Mouse (Mus musculus): ENCODE data around the gene Fam43a. TPM values are rescaled to one million over a fixed set of nuclear protein-coding genes. Genes with fewer than 3 reads are reported as not detected.

The Fam43a gene
- polyA plus RNA-seq (2011; ENCODE audit: insufficient read length, low read depth, missing spikeins) = 19.4 and 19.5 TPM in 2 replicates

DNA sequence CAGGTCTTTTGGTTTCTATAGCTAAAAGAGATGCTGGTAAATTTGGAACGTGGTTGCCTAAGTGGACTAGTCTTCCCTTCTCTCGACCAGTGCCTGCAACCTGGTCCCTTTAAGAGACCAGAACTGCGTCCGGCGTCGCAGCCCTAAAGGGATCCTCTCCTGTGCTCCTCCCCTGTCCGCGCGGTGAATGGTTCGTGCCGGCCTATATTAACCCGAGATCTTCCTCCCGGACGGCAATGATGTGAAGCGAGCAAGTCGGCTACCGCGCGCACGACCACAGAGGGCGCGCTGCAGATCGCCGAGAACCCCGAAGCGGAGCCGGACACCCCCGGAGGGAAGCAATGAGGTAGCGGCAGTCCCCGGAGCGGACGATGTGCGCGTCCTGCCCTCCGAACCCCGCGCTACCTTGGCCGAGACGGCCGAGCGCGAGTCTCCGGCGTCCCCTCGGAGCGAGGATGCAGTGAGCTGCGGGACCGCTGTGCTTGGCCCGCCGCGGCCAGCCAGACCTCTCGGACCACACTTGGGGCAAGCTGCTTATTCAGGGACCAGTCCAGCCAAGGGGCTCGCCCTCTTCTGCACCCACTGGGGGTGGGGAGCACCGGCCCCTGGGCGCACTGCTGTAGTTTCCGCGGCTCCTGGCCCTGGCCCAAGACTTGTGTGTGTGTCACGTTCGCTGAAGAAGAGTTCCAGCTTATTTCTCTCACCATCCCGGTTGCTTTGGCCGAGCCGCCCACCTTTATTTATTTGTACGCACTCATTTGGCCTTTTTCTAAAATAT, at the start of gene Fam43a:
Gene Fam43a, plus strand, starts transcription at position 233 of the 778 bp plus-strand sequence.
- Histone ChIP-seq H3K4me3 (ENCODE audit: insufficient read depth, low read length) (peak within 1 kb of the TSS; percentile 61), H3K4me1 (ENCODE audit: control insufficient read depth, insufficient read depth, low read length) (peaks cover 15% of the 10 kb centered on the region), H3K27ac (ENCODE audit: insufficient read depth, low read length) (peak within 1 kb of the TSS; percentile 65)
- TF ChIP-seq CTCF (IDR thresholded peaks at IDR 0.05; ENCODE audit: borderline replicate concordance, insufficient read depth, low read length) = 0 out of 2 replicates have a peak, but pooled peaks have one; percentile 49
- TF ChIP-seq POLR2A (IDR thresholded peaks at IDR 0.05; ENCODE audit: low read depth, low read length) = peak; percentile 100

DNA sequence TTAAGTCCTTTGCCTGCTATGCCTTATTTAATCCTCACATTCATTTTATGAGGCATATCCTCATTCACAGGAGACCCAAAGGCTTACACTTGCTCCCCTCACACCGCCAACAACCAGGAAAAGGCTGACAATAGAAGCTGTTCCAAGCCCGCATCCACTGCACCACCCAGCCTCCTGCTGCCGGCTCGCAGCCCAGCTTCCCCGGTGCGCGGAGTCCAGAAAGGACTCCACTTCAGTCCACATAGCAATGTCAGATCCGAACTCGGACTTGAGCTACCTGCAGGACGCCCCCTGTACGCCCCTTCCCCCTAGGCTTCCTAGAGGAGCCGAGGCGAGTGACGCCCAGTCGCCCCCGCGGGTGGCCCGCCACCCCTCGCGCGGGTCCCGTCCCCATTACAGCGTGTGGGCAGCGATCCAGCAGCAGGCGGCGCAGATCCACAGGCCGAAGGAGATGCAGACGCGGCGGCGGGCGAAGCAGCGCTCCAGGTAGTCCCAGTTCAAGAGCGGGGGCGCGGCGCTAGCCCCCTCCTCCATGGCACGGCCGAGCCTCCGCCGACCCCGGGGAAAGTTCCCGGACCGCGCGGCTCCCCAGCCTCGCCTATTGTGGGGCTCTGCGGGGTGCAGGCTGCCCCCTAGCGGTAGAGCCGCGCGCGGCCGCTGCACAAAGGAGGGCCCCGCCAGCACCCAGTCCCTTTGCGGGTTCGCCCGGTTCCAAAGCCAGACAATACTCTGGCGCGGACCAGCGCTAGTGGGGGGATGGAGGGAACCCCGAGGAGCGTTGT, 49.4 kb upstream of the Fam43a start:
- H3K4me3 ChIP-seq (ENCODE audit: insufficient read depth, low read length) = peak overlapping the region; percentile 48
- no peak overlapping the region for H3K27ac ChIP-seq (ENCODE audit: insufficient read depth, low read length)
- H3K4me1 ChIP-seq (ENCODE audit: control insufficient read depth, insufficient read depth, low read length) = peaks cover 7% of the 10 kb centered on the region; the same call in 1 of the 2 replicates
- TF ChIP-seq CTCF (IDR thresholded peaks at IDR 0.05; ENCODE audit: borderline replicate concordance, insufficient read depth, low read length) (peak; percentile 31; the same call in 1 of the 2 replicates), POLR2A (IDR thresholded peaks at IDR 0.05; ENCODE audit: low read depth, low read length) (no peak)

DNA sequence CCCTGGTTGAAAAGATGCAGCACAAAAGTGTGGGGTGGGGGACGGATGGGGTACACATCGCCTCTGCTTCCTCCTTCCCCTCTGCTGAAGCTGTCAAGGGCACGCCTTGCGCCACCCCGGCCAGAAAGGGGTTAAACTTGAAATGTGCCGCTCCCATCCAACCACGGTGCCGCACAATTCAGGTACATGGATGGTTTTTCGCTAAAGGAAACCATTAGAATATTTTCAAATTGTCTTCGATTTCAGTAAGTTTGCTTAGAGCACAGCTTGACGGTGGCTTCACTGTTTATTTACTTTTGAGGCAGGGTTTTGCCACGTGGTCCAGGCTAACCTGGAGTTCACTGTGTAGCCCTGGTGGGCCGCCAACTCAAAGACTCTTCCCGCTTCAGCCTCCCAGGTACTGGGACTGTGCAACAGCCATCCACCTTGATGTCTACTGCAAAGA, 48.8 kb upstream of the Fam43a start, which contains the start of gene Tmem44:
Gene Tmem44, minus strand, starts transcription at position 95 of the 445 bp plus-strand sequence.
- Histone ChIP-seq H3K27ac (ENCODE audit: insufficient read depth, low read length) (no peak within 1 kb of the TSS), H3K4me1 (ENCODE audit: control insufficient read depth, insufficient read depth, low read length) (peaks cover 7% of the 10 kb centered on the region; the same call in 1 of the 2 replicates), H3K4me3 (ENCODE audit: insufficient read depth, low read length) (peak within 1 kb of the TSS; percentile 48)
- TF ChIP-seq CTCF (IDR thresholded peaks at IDR 0.05; ENCODE audit: borderline replicate concordance, insufficient read depth, low read length) = no peak
- TF ChIP-seq POLR2A (IDR thresholded peaks at IDR 0.05; ENCODE audit: low read depth, low read length) = no peak

- H3K27ac ChIP-seq (ENCODE audit: insufficient read depth, low read length) = peak overlapping the region; percentile 6; the same call in 1 of the 2 replicates
- TF ChIP-seq POLR2A (IDR thresholded peaks at IDR 0.05; ENCODE audit: low read depth, low read length) (no peak), CTCF (IDR thresholded peaks at IDR 0.05; ENCODE audit: borderline replicate concordance, insufficient read depth, low read length) (no peak)
- no peak overlapping the region for H3K4me3 ChIP-seq (ENCODE audit: insufficient read depth, low read length)
- peaks cover 7% of the 10 kb centered on the region; the same call in 1 of the 2 replicates for H3K4me1 ChIP-seq (ENCODE audit: control insufficient read depth, insufficient read depth, low read length)
These were observed 46.7 kb upstream of the Fam43a start for GRCm38 (mm10) chr16:30552621-30553338.

- no peak overlapping the region for H3K27ac ChIP-seq (ENCODE audit: insufficient read depth, low read length)
- H3K4me3 ChIP-seq (ENCODE audit: insufficient read depth, low read length) = no peak overlapping the region
- H3K4me1 ChIP-seq (ENCODE audit: control insufficient read depth, insufficient read depth, low read length) = peaks cover 7% of the 10 kb centered on the region; the same call in 1 of the 2 replicates
- TF ChIP-seq POLR2A (IDR thresholded peaks at IDR 0.05; ENCODE audit: low read depth, low read length) (no peak), CTCF (IDR thresholded peaks at IDR 0.05; ENCODE audit: borderline replicate concordance, insufficient read depth, low read length) (no peak)
These were observed 45.4 kb upstream of the Fam43a start for GRCm38 (mm10) chr16:30554109-30554508.

- no peak for TF ChIP-seq CTCF (IDR thresholded peaks at IDR 0.05; ENCODE audit: borderline replicate concordance, insufficient read depth, low read length)
- no peak for TF ChIP-seq POLR2A (IDR thresholded peaks at IDR 0.05; ENCODE audit: low read depth, low read length)
- no peaks in the 10 kb centered on the region for H3K4me1 ChIP-seq (ENCODE audit: control insufficient read depth, insufficient read depth, low read length)
- H3K4me3 ChIP-seq (ENCODE audit: insufficient read depth, low read length) = no peak overlapping the region
- H3K27ac ChIP-seq (ENCODE audit: insufficient read depth, low read length) = no peak overlapping the region
These were observed 40.1 kb upstream of the Fam43a start for GRCm38 (mm10) chr16:30559312-30559992.

- Histone ChIP-seq H3K4me1 (ENCODE audit: control insufficient read depth, insufficient read depth, low read length) (no peaks in the 10 kb centered on the region), H3K4me3 (ENCODE audit: insufficient read depth, low read length) (no peak overlapping the region), H3K27ac (ENCODE audit: insufficient read depth, low read length) (no peak overlapping the region)
- TF ChIP-seq CTCF (IDR thresholded peaks at IDR 0.05; ENCODE audit: borderline replicate concordance, insufficient read depth, low read length) (no peak), POLR2A (IDR thresholded peaks at IDR 0.05; ENCODE audit: low read depth, low read length) (no peak)
These were observed 38.9 kb upstream of the Fam43a start for GRCm38 (mm10) chr16:30560601-30561000.

DNA sequence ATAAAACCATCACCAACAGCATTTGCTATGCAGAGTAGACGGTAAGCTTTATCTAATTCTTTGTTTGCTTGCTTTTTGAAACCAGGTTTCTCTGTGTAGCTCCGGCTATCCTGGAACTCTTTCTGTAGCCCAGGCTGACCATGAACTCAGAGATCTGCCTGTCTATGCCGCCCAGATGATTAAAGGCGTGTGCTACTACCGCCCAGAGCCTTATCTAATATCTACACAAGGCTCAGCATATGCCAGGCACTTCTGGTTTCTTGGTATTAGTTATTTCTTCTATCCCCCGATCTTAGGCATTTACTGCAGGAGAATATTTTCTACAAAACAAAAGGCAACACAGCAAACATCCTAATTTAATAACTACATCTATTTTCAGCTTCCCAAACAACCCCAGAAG, 33.9 kb upstream of the Fam43a start:
- Histone ChIP-seq H3K4me3 (ENCODE audit: insufficient read depth, low read length) (no peak overlapping the region), H3K4me1 (ENCODE audit: control insufficient read depth, insufficient read depth, low read length) (no peaks in the 10 kb centered on the region), H3K27ac (ENCODE audit: insufficient read depth, low read length) (no peak overlapping the region)
- TF ChIP-seq CTCF (IDR thresholded peaks at IDR 0.05; ENCODE audit: borderline replicate concordance, insufficient read depth, low read length) (no peak), POLR2A (IDR thresholded peaks at IDR 0.05; ENCODE audit: low read depth, low read length) (no peak)

Data from embryonic fibroblast, embryonic 13.5 days (primary cell).